Mouse (Mus musculus) cortical plate, adult 2 months (tissue): ENCODE measurements around the gene Sowahc. TPM values are rescaled to one million over a fixed set of nuclear protein-coding genes. Genes with fewer than 3 reads are reported as not detected.

Source experiments
- H3K27ac ChIP-seq: fragments of 200-500 bp; 2 replicates; pipeline ENCODE4 v1.5.1; 2012; ENCODE audit warnings: low read length, control low read depth, inconsistent platforms; ENCODE audit not compliant: insufficient read depth
- H3K4me1 ChIP-seq: fragments of 200-500 bp; 2 replicates; pipeline ENCODE4 v1.6.1; 2011; ENCODE audit warnings: low read length; ENCODE audit not compliant: control insufficient read depth, insufficient read depth
- H3K4me3 ChIP-seq: fragments of 200-500 bp; 2 replicates; pipeline ENCODE4 v1.5.1; 2011; ENCODE audit warnings: mild to moderate bottlenecking, low read length, control low read depth; ENCODE audit not compliant: insufficient read depth
- CTCF ChIP-seq: fragments of 200-500 bp; IDR thresholded peaks from 2 replicates; pipeline ENCODE4 v1.5.1; 2011; ENCODE audit warnings: mild to moderate bottlenecking, control low read depth, low read length; ENCODE audit not compliant: insufficient read depth; ENCODE audit errors: extremely low read depth
- POLR2A ChIP-seq: fragments of 200-500 bp; IDR thresholded peaks from 2 replicates; pipeline ENCODE4 v1.6.1; 2011; ENCODE audit warnings: mild to moderate bottlenecking, low read length, control low read depth; ENCODE audit not compliant: insufficient read depth; ENCODE audit errors: extremely low read depth
- polyA plus RNA-seq: library from polyadenylated mRNA; depleted of rRNA; stranded (reverse); fragments of >200 nt; gene quantifications from 2 replicates; pipeline ENCODE4 v1.2.3, GENCODE M21; 2012; rRNA removed

Gene Sowahc
- polyA plus RNA-seq, 1 experiment, result 4.4 TPM

DNA sequence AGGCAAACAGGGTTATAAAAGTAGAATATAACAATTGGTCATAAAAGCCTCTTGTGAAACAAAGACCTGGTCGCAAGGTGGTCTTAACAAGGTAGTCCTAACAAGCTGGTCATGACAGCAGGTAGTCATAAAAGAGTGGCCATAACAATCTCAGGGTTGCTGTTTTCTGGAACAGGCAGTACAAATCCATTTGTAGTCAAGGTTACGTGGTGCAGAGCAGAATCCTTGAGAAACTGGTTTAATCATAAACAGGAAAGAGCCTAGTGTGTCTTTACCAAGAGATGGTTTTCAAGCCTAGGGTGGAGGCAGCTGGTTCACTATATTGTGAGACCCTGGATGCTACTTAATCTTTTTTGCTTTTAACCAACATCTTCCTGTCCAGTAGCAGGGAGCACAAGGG is 45.5 kb downstream of the Sowahc start:
- Histone ChIP-seq H3K4me3 (no peak overlapping the region), H3K27ac (no peak overlapping the region), H3K4me1 (no peaks in the 10 kb centered on the region)
- TF ChIP-seq CTCF (no peak), POLR2A (no peak)

GRCm38 (mm10) chr10:59268109-59268508 is 46.4 kb downstream of the Sowahc start:
- Histone ChIP-seq H3K27ac (no peak overlapping the region), H3K4me3 (no peak overlapping the region), H3K4me1 (no peaks in the 10 kb centered on the region)
- no peak for TF ChIP-seq CTCF
- no peak for TF ChIP-seq POLR2A

DNA sequence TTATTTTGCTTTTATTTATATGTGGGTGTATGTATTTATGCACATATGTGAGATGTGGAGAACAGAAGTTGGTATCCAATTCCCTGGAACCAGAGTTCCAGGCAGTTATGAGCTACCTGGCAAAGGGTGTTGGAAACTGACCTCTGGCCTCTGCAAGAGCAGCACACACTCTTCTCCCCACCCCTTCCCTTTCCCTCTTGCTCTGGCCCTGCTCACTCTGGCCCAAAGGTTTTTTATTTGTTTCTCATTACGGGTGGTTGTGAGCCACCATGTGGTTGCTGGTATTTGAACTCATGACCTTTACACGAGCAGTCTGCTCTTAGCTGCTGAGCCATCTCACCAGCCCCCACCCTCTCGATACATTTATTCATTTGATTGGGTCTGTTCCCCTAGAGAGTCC is 47.0 kb downstream of the Sowahc start:
- TF ChIP-seq POLR2A (no peak), CTCF (no peak)
- Histone ChIP-seq H3K4me1 (no peaks in the 10 kb centered on the region), H3K4me3 (no peak overlapping the region), H3K27ac (no peak overlapping the region)

GRCm38 (mm10) chr10:59275745-59276144 is 54.0 kb downstream of the Sowahc start:
- Histone ChIP-seq H3K27ac (no peak overlapping the region), H3K4me1 (no peaks in the 10 kb centered on the region), H3K4me3 (no peak overlapping the region)
- TF ChIP-seq POLR2A, result no peak

Other genes starting within 250 kb of the Sowahc start
- gene Sept10, start 106 bp upstream of the Sowahc start, polyA plus RNA-seq, result 7.4 and 7.7 TPM in 2 replicates
- 27.9 and 31.3 TPM in 2 replicates for gene P4ha1, start 101.3 kb downstream of the Sowahc start, polyA plus RNA-seq
- gene Gm10273, start 173.7 kb downstream of the Sowahc start, polyA plus RNA-seq, result 15.8 and 18.4 TPM in 2 replicates
- not detected in 2 replicates for gene Pla2g12b, start 181.7 kb downstream of the Sowahc start, polyA plus RNA-seq
- 0.10 and 0.13 TPM in 2 replicates for gene Oit3, start 219.8 kb downstream of the Sowahc start, polyA plus RNA-seq